Mouse (Mus musculus) forebrain, postnatal 0 days (tissue): ENCODE measurements around the gene Parg. TPM values are rescaled to one million over a fixed set of nuclear protein-coding genes. Genes with fewer than 3 reads are reported as not detected.

Experiments
- ATAC-seq: fragments of 200-750 bp; cut with Nextera tagmentation; 2 replicates; pipeline ENCODE4 v1.8.0; 2017; ENCODE audit warnings: mild to moderate bottlenecking, moderate library complexity
- DNase-seq: peaks from one replicate; pipeline ENCODE4 v3.0.0-alpha.2; 2015
- H3K27ac ChIP-seq: fragments of 300-500 bp; sonication (generic); 2 replicates; pipeline ENCODE4 v1.5.1; 2014; ENCODE audit warnings: low read depth, mild to moderate bottlenecking, antibody characterized with exemption, low read length, moderate library complexity, mixed read lengths
- H3K27me3 ChIP-seq: fragments of 300-500 bp; sonication (generic); 2 replicates; pipeline ENCODE4 v1.6.1; 2014; ENCODE audit warnings: mild to moderate bottlenecking, low read length, mixed read lengths; ENCODE audit not compliant: insufficient read depth
- H3K36me3 ChIP-seq: fragments of 300-500 bp; sonication (generic); 2 replicates; pipeline ENCODE4 v1.6.1; 2014; ENCODE audit warnings: mild to moderate bottlenecking, moderate library complexity; ENCODE audit not compliant: insufficient read depth
- H3K4me1 ChIP-seq: fragments of 300-500 bp; sonication (generic); 2 replicates; pipeline ENCODE4 v1.6.1; 2014; ENCODE audit warnings: antibody characterized with exemption; ENCODE audit not compliant: insufficient read depth
- H3K4me2 ChIP-seq: fragments of 300-500 bp; sonication (generic); 2 replicates; pipeline ENCODE4 v1.6.1; 2014; ENCODE audit warnings: low read depth, mild to moderate bottlenecking, moderate library complexity
- H3K4me3 ChIP-seq: fragments of 300-500 bp; sonication (generic); 2 replicates; pipeline ENCODE4 v1.5.1; 2014; ENCODE audit warnings: low read depth, low read length, mixed read lengths
- H3K9ac ChIP-seq: fragments of 300-500 bp; sonication (generic); 2 replicates; pipeline ENCODE4 v1.6.1; 2014; ENCODE audit warnings: mild to moderate bottlenecking
- H3K9me3 ChIP-seq: fragments of 300-500 bp; sonication (generic); 2 replicates; pipeline ENCODE4 v1.6.1; 2016; ENCODE audit warnings: low read length
- CTCF ChIP-seq: sonication (generic); IDR thresholded peaks from 2 replicates; pipeline ENCODE4 v1.5.1; 2016; ENCODE audit warnings: antibody characterized with exemption, control low read depth, low read depth
- WGBS: fragments of 180-500 bp; shearing (Covaris S2); extraction: QIAGEN DNeasy Blood & Tissue Kit; methylation state at CpG from one replicate; pipeline ENCODE4 v1.1.7; 2014; 5-methylcytosine and 5-hydroxymethylcytosine counted together
- polyA plus RNA-seq: library from polyadenylated mRNA; unstranded; fragments of >200 nt; fragmentation: Nextera tagmentation; extraction: Ambion mirVana; gene quantifications from 2 replicates; pipeline ENCODE4 v1.2.1, GENCODE M21; 2015
- total RNA-seq: library from RNA; depleted of rRNA; stranded (reverse); fragments of >200 nt; gene quantifications from 2 replicates; pipeline ENCODE4 v1.2.3, GENCODE M21; 2014

Gene Parg
- total and polyA plus RNA-seq, 2 experiments from 2014 or later, result 28.9 to 56.0 TPM

GRCm38 (mm10) chr14:32160563-32160962 lies 41.2 kb upstream of the Parg start:
- peaks cover 13% of the 10 kb centered on the region for H3K4me1 ChIP-seq
- peak overlapping the region; percentile 89 for H3K4me2 ChIP-seq
- 45% methylated on average over 7 of the region's 7 CpGs for WGBS
- TF ChIP-seq CTCF, result no peak
- DNase-seq, result no peak
- H3K27ac ChIP-seq, result peak overlapping the region; percentile 84
- H3K9me3 ChIP-seq, result no peaks in the 10 kb centered on the region
- H3K36me3 ChIP-seq, result no peaks in the 10 kb centered on the region
- H3K9ac ChIP-seq, result peak overlapping the region; percentile 98
- H3K27me3 ChIP-seq, result no peaks in the 10 kb centered on the region
- no peak for ATAC-seq
- peak overlapping the region; percentile 97 for H3K4me3 ChIP-seq

GRCm38 (mm10) chr14:32161090-32161885 lies 40.5 kb upstream of the Parg start:
- Histone ChIP-seq H3K36me3 (no peaks in the 10 kb centered on the region), H3K9me3 (no peaks in the 10 kb centered on the region), H3K4me3 (no peak overlapping the region), H3K27ac (no peak overlapping the region), H3K4me1 (peaks cover 15% of the 10 kb centered on the region), H3K4me2 (peak overlapping the region; percentile 89; the same call in 1 of the 2 replicates), H3K9ac (no peak overlapping the region), H3K27me3 (no peaks in the 10 kb centered on the region)
- no peak for ATAC-seq
- whole genome bisulfite sequencing, result 88% methylated on average over 12 of the region's 12 CpGs
- no peak for TF ChIP-seq CTCF
- DNase-seq, result no peak

DNA sequence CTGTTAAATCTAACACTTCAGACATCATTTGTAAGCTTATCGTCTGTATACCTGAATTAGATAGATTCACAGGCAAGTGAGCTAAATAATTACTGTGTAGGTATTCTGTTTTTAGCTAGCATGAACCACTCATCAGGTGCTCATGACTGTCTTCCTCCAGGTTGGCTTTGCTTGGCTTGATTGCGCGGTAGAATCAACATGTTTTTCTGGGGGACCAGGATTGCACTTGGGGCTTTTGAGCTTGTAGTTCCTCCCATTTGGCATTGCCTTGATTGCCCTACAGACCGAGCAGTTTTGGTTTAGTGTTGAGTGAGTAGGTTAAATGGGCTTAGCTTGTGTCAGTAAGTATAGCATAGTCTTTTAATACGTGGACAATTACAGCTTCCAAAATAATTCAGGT lies 39.5 kb upstream of the Parg start:
- H3K9ac ChIP-seq, result no peak overlapping the region
- DNase-seq (no peak), ATAC-seq (no peak)
- no peak overlapping the region for H3K27ac ChIP-seq
- TF ChIP-seq CTCF, result no peak
- peaks cover 15% of the 10 kb centered on the region for H3K4me1 ChIP-seq
- no peaks in the 10 kb centered on the region for H3K27me3 ChIP-seq
- 95% methylated on average over 5 of the region's 5 CpGs for WGBS
- no peaks in the 10 kb centered on the region for H3K9me3 ChIP-seq
- H3K4me3 ChIP-seq, result no peak overlapping the region
- H3K36me3 ChIP-seq, result no peaks in the 10 kb centered on the region
- no peak overlapping the region for H3K4me2 ChIP-seq

DNA sequence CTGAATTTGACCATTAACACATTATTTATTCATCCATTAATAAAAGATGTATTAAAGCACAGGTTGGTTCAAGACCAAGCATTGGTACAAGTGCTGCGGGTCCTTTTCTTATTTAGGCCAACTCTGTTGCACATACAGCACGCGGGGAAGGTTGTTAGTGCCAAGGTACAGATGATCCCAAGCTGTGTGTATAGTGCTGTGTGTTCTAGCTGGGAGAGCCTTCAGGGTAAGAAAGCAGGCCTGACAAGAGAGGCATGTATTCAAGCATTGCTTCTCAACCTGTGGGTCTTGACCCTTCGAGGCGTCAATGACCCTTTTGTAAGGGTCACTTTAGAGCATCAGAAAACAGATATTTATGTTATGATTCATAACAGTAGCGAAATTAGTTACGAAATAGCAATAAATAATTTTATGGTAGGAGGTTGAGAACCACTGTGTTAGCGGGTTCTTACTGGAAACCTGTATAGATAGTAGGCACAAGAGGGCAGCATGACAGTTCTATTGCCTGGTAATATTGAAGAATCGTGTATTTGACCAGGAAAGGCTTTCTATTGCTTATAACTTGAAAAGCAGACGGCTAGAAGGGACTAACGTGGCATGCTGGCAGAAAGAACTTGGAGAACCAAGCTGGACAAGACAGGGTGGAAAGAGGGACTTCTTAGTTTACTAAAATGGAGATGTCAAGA lies 38.4 kb upstream of the Parg start:
- Histone ChIP-seq H3K4me1 (peaks cover 15% of the 10 kb centered on the region), H3K36me3 (no peaks in the 10 kb centered on the region), H3K4me2 (no peak overlapping the region), H3K4me3 (no peak overlapping the region), H3K27me3 (no peaks in the 10 kb centered on the region), H3K27ac (no peak overlapping the region), H3K9me3 (no peaks in the 10 kb centered on the region), H3K9ac (no peak overlapping the region)
- ATAC-seq (no peak), DNase-seq (no peak)
- WGBS, result 91% methylated on average over 11 of the region's 11 CpGs
- TF ChIP-seq CTCF, result no peak

- WGBS, result 88% methylated on average over 8 of the region's 8 CpGs
- H3K4me3 ChIP-seq, result no peak overlapping the region
- H3K36me3 ChIP-seq, result no peaks in the 10 kb centered on the region
- no peak for TF ChIP-seq CTCF
- ATAC-seq, result no peak
- DNase-seq, result no peak
- no peaks in the 10 kb centered on the region for H3K27me3 ChIP-seq
- no peaks in the 10 kb centered on the region for H3K9me3 ChIP-seq
- no peak overlapping the region for H3K27ac ChIP-seq
- peaks cover 15% of the 10 kb centered on the region for H3K4me1 ChIP-seq
- H3K4me2 ChIP-seq, result no peak overlapping the region
- H3K9ac ChIP-seq, result no peak overlapping the region
Measured at GRCm38 (mm10) chr14:32164173-32165051, 37.3 kb upstream of the Parg start.

DNA sequence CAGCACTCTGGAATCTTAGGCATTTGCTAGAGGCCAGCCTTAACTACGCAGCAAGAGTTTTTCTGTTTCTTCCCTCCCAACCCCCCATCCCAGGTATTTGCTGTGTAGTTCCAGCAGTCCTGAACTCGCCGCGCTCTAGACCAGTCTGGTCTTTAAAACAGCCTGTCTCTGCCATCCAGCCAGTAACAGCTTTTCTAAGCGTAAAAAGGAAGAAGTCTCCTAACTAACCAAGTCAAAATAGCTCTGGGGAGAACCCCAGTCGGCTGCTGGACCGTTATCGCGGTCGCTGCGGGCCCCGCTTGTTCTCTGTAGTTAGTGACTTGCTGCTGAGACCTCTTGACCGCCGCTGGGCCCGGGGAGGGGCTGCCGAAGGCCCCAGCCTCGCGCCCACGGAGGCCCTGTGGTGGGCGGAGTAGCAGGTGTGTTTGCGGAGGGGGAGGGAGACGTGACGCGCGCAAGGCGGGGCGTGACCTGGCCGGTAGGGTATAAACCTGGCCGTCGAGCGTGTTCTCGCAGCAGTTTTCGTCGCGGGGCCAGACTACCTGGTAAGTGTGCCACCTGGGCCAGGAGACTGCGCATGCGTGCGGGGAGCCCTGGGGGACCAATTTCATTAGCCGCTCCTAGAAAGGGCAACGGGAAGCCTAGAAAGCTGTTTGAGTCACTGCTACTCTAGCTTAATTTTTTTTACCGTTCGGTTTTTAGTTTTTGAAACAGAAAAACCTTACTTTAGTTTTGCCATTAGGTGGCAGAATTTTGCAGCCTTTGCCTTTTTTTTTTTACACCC lies 36.3 kb upstream of the Parg start:
- no peak; the same call in 1 of the 2 replicates for TF ChIP-seq CTCF
- Histone ChIP-seq H3K9me3 (no peaks in the 10 kb centered on the region), H3K4me2 (peak overlapping the region; percentile 93), H3K9ac (peak overlapping the region; percentile 57), H3K27me3 (no peaks in the 10 kb centered on the region), H3K36me3 (no peaks in the 10 kb centered on the region), H3K4me1 (peaks cover 13% of the 10 kb centered on the region), H3K4me3 (peak overlapping the region; percentile 40), H3K27ac (no peak overlapping the region)
- peak; percentile 48 for ATAC-seq
- 1% methylated on average over 42 of the region's 42 CpGs for WGBS
- peak; percentile 18 for DNase-seq
